Mouse (Mus musculus) midbrain, embryonic 10.5 days (tissue): ENCODE measurements around the gene Ets1. TPM values are rescaled to one million over a fixed set of nuclear protein-coding genes. Genes with fewer than 3 reads are reported as not detected.

Experiments
- polyA plus RNA-seq: library from polyadenylated mRNA; unstranded; fragments of >200 nt; fragmentation: Nextera tagmentation; extraction: Ambion mirVana; gene quantifications from 2 replicates; pipeline ENCODE4 v1.2.1, GENCODE M21; 2016

Gene Ets1
- polyA plus RNA-seq, 1 experiment from 2014 or later: 25.7 TPM

Other genes starting within 250 kb of the Ets1 start
- gene Fli1, start 93.4 kb upstream of the Ets1 start, polyA plus RNA-seq: 13.9 and 17.6 TPM in 2 replicates